Mouse (Mus musculus) kidney, adult 11 months (tissue): ENCODE data around the gene Taz.

Experiments used
- DNase-seq: peaks from one replicate; pipeline ENCODE4 v3.0.0; 2022

Gene Taz

DNA sequence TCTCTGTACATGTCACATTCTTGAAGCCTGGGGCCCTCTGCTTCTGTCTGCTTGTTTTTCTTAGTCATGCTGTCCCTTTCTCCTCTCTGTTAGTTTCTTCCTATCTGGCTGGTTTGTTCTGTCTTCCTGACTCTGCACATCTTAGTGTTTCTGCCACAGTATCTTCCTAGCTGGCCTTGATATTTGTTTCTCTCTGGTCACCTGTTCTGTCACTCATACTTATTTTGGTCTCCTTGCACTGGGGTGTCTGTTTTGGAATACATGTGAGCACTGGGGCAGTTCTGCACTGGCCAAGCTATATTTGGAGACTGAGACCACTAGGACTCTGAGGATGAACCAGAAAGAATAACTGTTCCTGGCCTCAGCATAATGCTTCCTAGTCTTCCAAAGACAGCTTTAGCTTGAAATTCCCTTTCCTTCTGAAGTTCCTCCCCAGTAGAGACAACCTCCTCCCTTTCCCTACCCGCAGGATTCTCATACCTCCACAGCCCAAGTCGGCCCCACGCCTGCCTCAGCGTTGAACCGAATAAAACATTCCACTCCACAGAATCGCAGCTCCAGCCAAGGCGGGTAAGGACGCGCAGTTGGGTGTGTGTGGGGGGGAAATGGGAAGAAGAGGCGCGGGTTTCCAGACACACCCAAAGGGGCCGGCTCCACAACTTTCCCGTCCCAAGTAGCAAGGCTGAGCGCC is 526 bp upstream of the Taz start:
- DNase-seq = no peak

DNA sequence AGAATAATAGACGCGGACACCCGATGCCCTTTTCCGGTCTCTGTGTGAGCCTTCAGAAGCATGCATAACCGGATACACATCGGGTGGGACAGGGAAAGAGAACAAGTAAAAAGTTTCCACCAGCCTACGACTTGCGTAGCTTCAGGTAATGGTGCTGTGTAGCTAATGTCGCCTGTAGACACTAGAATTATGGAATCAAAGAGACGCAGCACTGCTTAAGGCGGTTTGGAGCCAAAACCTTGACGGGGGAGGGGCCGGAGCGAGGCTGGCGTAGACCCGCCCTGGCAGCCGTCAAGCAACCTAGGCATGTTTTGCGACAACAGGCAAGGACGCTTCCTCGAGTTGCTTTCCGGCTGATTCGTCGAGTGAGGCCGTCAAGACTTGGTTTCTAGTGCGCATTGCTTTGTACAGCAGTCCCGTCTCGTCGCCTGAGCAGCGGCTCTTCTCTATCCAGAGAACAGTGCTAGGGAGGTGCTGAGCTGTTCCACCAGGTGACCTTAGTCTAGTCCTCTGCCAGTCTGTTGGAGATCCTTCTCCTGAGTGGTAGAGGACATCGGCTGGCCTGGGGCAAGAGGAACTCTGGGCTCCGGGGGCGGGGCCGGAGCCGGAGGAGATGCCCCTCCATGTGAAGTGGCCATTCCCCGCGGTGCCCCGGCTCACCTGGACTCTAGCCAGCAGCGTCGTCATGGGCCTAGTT is 831 bp downstream of the Taz start:
- DNase-seq = peak; percentile 88

GRCm38 (mm10) chrX:74283092-74283437 is 1.4 kb downstream of the Taz start:
- DNase-seq = no peak

GRCm38 (mm10) chrX:74293431-74293830 is 11.7 kb downstream of the Taz start:
- no peak for DNase-seq

GRCm38 (mm10) chrX:74296538-74297448 is 15.1 kb downstream of the Taz start, which contains the start of gene Atp6ap1:
Gene Atp6ap1 (plus strand): TSS chrX:74297097.
- peak; percentile 95 for DNase-seq

GRCm38 (mm10) chrX:74298348-74298747 is 16.6 kb downstream of the Taz start:
- no peak for DNase-seq

GRCm38 (mm10) chrX:74299721-74300120 is 18.0 kb downstream of the Taz start:
- no peak for DNase-seq

GRCm38 (mm10) chrX:74304867-74305700 is 23.4 kb downstream of the Taz start, which contains the start of gene Gdi1:
Gene Gdi1 (plus strand): TSS chrX:74304998.
- peak; percentile 68 for DNase-seq

DNA sequence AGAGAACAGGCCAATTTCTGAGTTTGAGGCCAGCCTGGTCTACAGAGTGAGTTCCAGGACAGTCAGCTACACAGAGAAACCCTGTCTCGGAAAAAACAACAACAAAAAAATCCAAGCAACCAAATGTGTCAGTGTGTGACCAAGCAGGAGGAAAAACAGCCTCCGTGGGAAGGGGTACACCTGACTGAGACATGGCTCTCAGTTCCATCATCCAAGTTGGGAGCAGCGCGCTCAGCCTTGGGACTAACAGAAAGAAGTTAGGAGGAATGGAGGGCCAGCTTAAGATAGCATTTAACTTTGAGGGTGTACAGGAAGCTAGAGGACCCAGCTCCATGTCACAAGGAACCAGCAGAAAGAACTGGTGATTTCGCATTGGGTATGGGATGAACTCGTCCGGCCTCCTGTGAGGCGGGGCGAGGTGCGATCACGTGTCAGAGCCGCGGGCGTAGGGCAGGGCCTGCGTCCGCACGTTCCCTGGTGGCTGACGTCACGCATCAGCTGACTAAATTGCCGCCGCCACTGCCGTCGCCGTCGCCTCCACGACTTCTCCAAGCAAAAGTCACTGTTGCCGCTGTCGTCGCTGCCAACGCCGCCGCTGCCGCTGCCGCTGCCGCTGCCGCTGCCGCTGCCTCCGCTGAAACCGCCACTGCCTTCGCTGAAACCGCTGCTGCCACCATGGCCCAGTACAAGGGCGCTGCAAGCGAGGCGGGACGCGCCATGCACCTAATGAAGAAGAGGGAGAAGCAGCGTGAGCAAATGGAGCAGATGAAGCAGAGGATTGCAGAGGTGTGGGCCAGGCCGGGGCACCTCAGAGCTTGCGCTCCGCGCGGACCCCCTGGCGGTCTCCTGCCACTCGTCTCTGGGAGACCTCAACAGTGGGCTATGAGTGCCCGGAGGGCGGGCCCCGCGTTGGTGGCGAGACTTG is 31.1 kb downstream of the Taz start, which contains the start of gene Fam50a:
Fam50a (plus strand) TSS at position 494 of the 925 bp plus-strand sequence.
- peak; percentile 85 for DNase-seq

- peak; percentile 59 for DNase-seq
Observed at GRCm38 (mm10) chrX:74328725-74329161, 47.0 kb downstream of the Taz start, which contains the start of gene Plxna3. Gene Plxna3 (plus strand): TSS chrX:74329066.

GRCm38 (mm10) chrX:74329215-74329671 is 47.5 kb downstream of the Taz start:
- DNase-seq = no peak

- DNase-seq = no peak
Observed at GRCm38 (mm10) chrX:74330166-74330930, 48.6 kb downstream of the Taz start.
